Mouse (Mus musculus): ENCODE data around the gene Smim11. TPM values are rescaled to one million over a fixed set of nuclear protein-coding genes. Genes with fewer than 3 reads are reported as not detected.

Smim11 gene
- polyA plus RNA-seq, 1 experiment: 22.4 TPM

- WGBS: 37% methylated on average over 10 of the region's 10 CpGs
- DNase-seq: peak; percentile 37
- TF ChIP-seq CTCF (IDR thresholded peaks at IDR 0.05; ENCODE audit: insufficient read depth, low read length) (no peak), POLR2A (IDR thresholded peaks at IDR 0.05; ENCODE audit: borderline replicate concordance, extremely low read depth, low read depth, low read length) (no peak)
Observed at GRCm38 (mm10) chr16:92292101-92292500, 9.0 kb upstream of the Smim11 start, which contains the start of gene Kcne2. Kcne2 (plus strand) TSS chr16:92292389.

GRCm38 (mm10) chr16:92294267-92294970 lies 6.7 kb upstream of the Smim11 start:
- DNase-seq: peak; percentile 31
- Histone ChIP-seq H3K4me1 (ENCODE audit: control insufficient read depth, insufficient read depth, low read length) (no peaks in the 10 kb centered on the region), H3K4me3 (replicated peaks; ENCODE audit: extremely low read depth, low read depth, low read length) (no peak overlapping the region)
- TF ChIP-seq POLR2A (IDR thresholded peaks at IDR 0.05; ENCODE audit: borderline replicate concordance, extremely low read depth, low read depth, low read length) (no peak), CTCF (IDR thresholded peaks at IDR 0.05; ENCODE audit: insufficient read depth, low read length) (no peak)
- WGBS: 48% methylated on average over 12 of the region's 12 CpGs

More at GRCm38 (mm10) chr16:92292101-92292500, 9.0 kb upstream of the Smim11 start, which contains the start of gene Kcne2:
- Histone ChIP-seq H3K4me3 (replicated peaks; ENCODE audit: extremely low read depth, low read depth, low read length) (peak within 1 kb of the TSS; percentile 44), H3K4me1 (ENCODE audit: control insufficient read depth, insufficient read depth, low read length) (no peaks in the 10 kb centered on the region)

GRCm38 (mm10) chr16:92295328-92295727 lies 5.8 kb upstream of the Smim11 start:
- no peak overlapping the region for H3K4me3 ChIP-seq (replicated peaks; ENCODE audit: extremely low read depth, low read depth, low read length)
- WGBS: 41% methylated on average over 2 of the region's 2 CpGs
- TF ChIP-seq POLR2A (IDR thresholded peaks at IDR 0.05; ENCODE audit: borderline replicate concordance, extremely low read depth, low read depth, low read length) (no peak), CTCF (IDR thresholded peaks at IDR 0.05; ENCODE audit: insufficient read depth, low read length) (no peak)
- no peak for DNase-seq
- H3K4me1 ChIP-seq (ENCODE audit: control insufficient read depth, insufficient read depth, low read length): no peaks in the 10 kb centered on the region

- under 1% methylated on average over 12 of the region's 12 CpGs for WGBS
- peaks cover 6% of the 10 kb centered on the region; the same call in 1 of the 2 replicates for H3K4me1 ChIP-seq (ENCODE audit: control insufficient read depth, insufficient read depth, low read length)
- no peak for DNase-seq
- H3K4me3 ChIP-seq (replicated peaks; ENCODE audit: extremely low read depth, low read depth, low read length): peak overlapping the region; percentile 84
- TF ChIP-seq POLR2A (IDR thresholded peaks at IDR 0.05; ENCODE audit: borderline replicate concordance, extremely low read depth, low read depth, low read length) (no peak), CTCF (IDR thresholded peaks at IDR 0.05; ENCODE audit: insufficient read depth, low read length) (no peak)
Observed at GRCm38 (mm10) chr16:92301412-92301806, 323 bp downstream of the Smim11 start.

- Histone ChIP-seq H3K4me1 (ENCODE audit: control insufficient read depth, insufficient read depth, low read length) (peaks cover 6% of the 10 kb centered on the region; the same call in 1 of the 2 replicates), H3K4me3 (replicated peaks; ENCODE audit: extremely low read depth, low read depth, low read length) (peak overlapping the region; percentile 84)
- no peak for DNase-seq
- WGBS: 29% methylated on average over 5 of the region's 5 CpGs
- TF ChIP-seq CTCF (IDR thresholded peaks at IDR 0.05; ENCODE audit: insufficient read depth, low read length): no peak
Observed at GRCm38 (mm10) chr16:92301989-92302388, 903 bp downstream of the Smim11 start.

GRCm38 (mm10) chr16:92302506-92302905 lies 1.4 kb downstream of the Smim11 start:
- no peak for DNase-seq
- WGBS: 46% methylated on average over 5 of the region's 5 CpGs
- Histone ChIP-seq H3K4me1 (ENCODE audit: control insufficient read depth, insufficient read depth, low read length) (peaks cover 6% of the 10 kb centered on the region; the same call in 1 of the 2 replicates), H3K4me3 (replicated peaks; ENCODE audit: extremely low read depth, low read depth, low read length) (no peak overlapping the region)
- TF ChIP-seq CTCF (IDR thresholded peaks at IDR 0.05; ENCODE audit: insufficient read depth, low read length) (no peak), POLR2A (IDR thresholded peaks at IDR 0.05; ENCODE audit: borderline replicate concordance, extremely low read depth, low read depth, low read length) (no peak)

GRCm38 (mm10) chr16:92305519-92305918 lies 4.4 kb downstream of the Smim11 start:
- 91% methylated on average over 2 of the region's 2 CpGs for WGBS
- DNase-seq: no peak
- TF ChIP-seq POLR2A (IDR thresholded peaks at IDR 0.05; ENCODE audit: borderline replicate concordance, extremely low read depth, low read depth, low read length) (no peak), CTCF (IDR thresholded peaks at IDR 0.05; ENCODE audit: insufficient read depth, low read length) (no peak)
- H3K4me1 ChIP-seq (ENCODE audit: control insufficient read depth, insufficient read depth, low read length): peaks cover 6% of the 10 kb centered on the region; the same call in 1 of the 2 replicates
- no peak overlapping the region for H3K4me3 ChIP-seq (replicated peaks; ENCODE audit: extremely low read depth, low read depth, low read length)

GRCm38 (mm10) chr16:92307947-92308346 lies 6.9 kb downstream of the Smim11 start:
- TF ChIP-seq POLR2A (IDR thresholded peaks at IDR 0.05; ENCODE audit: borderline replicate concordance, extremely low read depth, low read depth, low read length): no peak
- no peak for DNase-seq
- WGBS: 74% methylated on average over 3 of the region's 3 CpGs
- Histone ChIP-seq H3K4me3 (replicated peaks; ENCODE audit: extremely low read depth, low read depth, low read length) (no peak overlapping the region), H3K4me1 (ENCODE audit: control insufficient read depth, insufficient read depth, low read length) (no peaks in the 10 kb centered on the region)

GRCm38 (mm10) chr16:92309126-92309525 lies 8.0 kb downstream of the Smim11 start:
- no peak for DNase-seq
- TF ChIP-seq CTCF (IDR thresholded peaks at IDR 0.05; ENCODE audit: insufficient read depth, low read length) (no peak), POLR2A (IDR thresholded peaks at IDR 0.05; ENCODE audit: borderline replicate concordance, extremely low read depth, low read depth, low read length) (no peak)
- H3K4me3 ChIP-seq (replicated peaks; ENCODE audit: extremely low read depth, low read depth, low read length): no peak overlapping the region
- WGBS: 64% methylated on average over 4 of the region's 4 CpGs
- no peaks in the 10 kb centered on the region for H3K4me1 ChIP-seq (ENCODE audit: control insufficient read depth, insufficient read depth, low read length)

Data from lung, adult 2 months (tissue).